Mouse (Mus musculus) neural tube, embryonic 11.5 days (tissue): Measurements from ENCODE around the gene Entpd1. TPM values are rescaled to one million over a fixed set of nuclear protein-coding genes. Genes with fewer than 3 reads are reported as not detected.

ENCODE experiments used
- ATAC-seq: fragments of 200-750 bp; cut with Nextera tagmentation; 2 replicates; pipeline ENCODE4 v1.8.0; 2017; ENCODE audit warnings: moderate number of reproducible peaks, mild to moderate bottlenecking, moderate TSS enrichment, moderate library complexity; ENCODE audit not compliant: insufficient read depth, low FRiP score, low TSS enrichment
- DNase-seq: peaks from one replicate; pipeline ENCODE4 v3.0.0-alpha.2; 2015; ENCODE audit warnings: low spot score
- H3K27ac ChIP-seq: fragments of 300-500 bp; sonication (generic); 2 replicates; pipeline ENCODE4 v1.5.1; 2014; ENCODE audit warnings: low read depth, mild to moderate bottlenecking, low read length
- H3K27me3 ChIP-seq: fragments of 300-500 bp; sonication (generic); 2 replicates; pipeline ENCODE4 v1.6.1; 2014; ENCODE audit warnings: mild to moderate bottlenecking, low read length, mixed read lengths; ENCODE audit not compliant: control insufficient read depth, insufficient read depth
- H3K36me3 ChIP-seq: fragments of 300-500 bp; sonication (generic); 2 replicates; pipeline ENCODE4 v1.6.1; 2014; ENCODE audit warnings: mild to moderate bottlenecking, low read length, moderate library complexity, mixed read lengths; ENCODE audit not compliant: control insufficient read depth, insufficient read depth
- H3K4me1 ChIP-seq: fragments of 300-500 bp; sonication (generic); 2 replicates; pipeline ENCODE4 v1.6.1; 2014; ENCODE audit warnings: low read length, mixed read lengths; ENCODE audit not compliant: control insufficient read depth, insufficient read depth
- H3K4me2 ChIP-seq: fragments of 300-500 bp; sonication (generic); 2 replicates; pipeline ENCODE4 v1.6.1; 2014; ENCODE audit warnings: low read depth, mild to moderate bottlenecking, moderate library complexity
- H3K4me3 ChIP-seq: fragments of 300-500 bp; sonication (generic); 2 replicates; pipeline ENCODE4 v1.5.1; 2014; ENCODE audit warnings: low read depth, low read length
- H3K9ac ChIP-seq: fragments of 300-500 bp; sonication (generic); 2 replicates; pipeline ENCODE4 v1.6.1; 2014; ENCODE audit warnings: mild to moderate bottlenecking, low read length
- H3K9me3 ChIP-seq: fragments of 300-500 bp; sonication (generic); 2 replicates; pipeline ENCODE4 v1.6.1; 2016; ENCODE audit warnings: low read length; ENCODE audit not compliant: control insufficient read depth
- WGBS: fragments of 180-500 bp; shearing (Covaris S2); extraction: QIAGEN DNeasy Blood & Tissue Kit; methylation state at CpG from one replicate; pipeline ENCODE4 v1.1.7; 2014; 5-methylcytosine and 5-hydroxymethylcytosine counted together
- polyA plus RNA-seq: library from polyadenylated mRNA; unstranded; fragments of >200 nt; fragmentation: Nextera tagmentation; extraction: Ambion mirVana; gene quantifications from 2 replicates; pipeline ENCODE4 v1.2.1, GENCODE M21; 2014

The Entpd1 gene
- polyA plus RNA-seq, 1 experiment from 2014 or later, result 6.6 TPM

GRCm38 (mm10) chr19:40661108-40661507 is 48.9 kb downstream of the Entpd1 start:
- Histone ChIP-seq H3K4me2 (peak overlapping the region; percentile 63), H3K36me3 (no peaks in the 10 kb centered on the region), H3K9me3 (no peaks in the 10 kb centered on the region), H3K9ac (no peak overlapping the region), H3K27ac (no peak overlapping the region), H3K4me3 (no peak overlapping the region; the same call in 1 of the 2 replicates), H3K4me1 (peaks cover 3% of the 10 kb centered on the region; the same call in 1 of the 2 replicates), H3K27me3 (no peaks in the 10 kb centered on the region)
- DNase-seq (no peak), ATAC-seq (no peak)
- WGBS, result 75% methylated on average over 2 of the region's 2 CpGs

GRCm38 (mm10) chr19:40661874-40662273 is 49.7 kb downstream of the Entpd1 start:
- H3K4me1 ChIP-seq, result peaks cover 3% of the 10 kb centered on the region; the same call in 1 of the 2 replicates
- H3K27ac ChIP-seq, result no peak overlapping the region
- no peaks in the 10 kb centered on the region for H3K27me3 ChIP-seq
- no peak overlapping the region for H3K9ac ChIP-seq
- no peak overlapping the region for H3K4me2 ChIP-seq
- no peaks in the 10 kb centered on the region for H3K36me3 ChIP-seq
- H3K4me3 ChIP-seq, result no peak overlapping the region
- H3K9me3 ChIP-seq, result no peaks in the 10 kb centered on the region
- no peak for DNase-seq
- 89% methylated on average over 6 of the region's 6 CpGs for WGBS
- no peak for ATAC-seq

DNA sequence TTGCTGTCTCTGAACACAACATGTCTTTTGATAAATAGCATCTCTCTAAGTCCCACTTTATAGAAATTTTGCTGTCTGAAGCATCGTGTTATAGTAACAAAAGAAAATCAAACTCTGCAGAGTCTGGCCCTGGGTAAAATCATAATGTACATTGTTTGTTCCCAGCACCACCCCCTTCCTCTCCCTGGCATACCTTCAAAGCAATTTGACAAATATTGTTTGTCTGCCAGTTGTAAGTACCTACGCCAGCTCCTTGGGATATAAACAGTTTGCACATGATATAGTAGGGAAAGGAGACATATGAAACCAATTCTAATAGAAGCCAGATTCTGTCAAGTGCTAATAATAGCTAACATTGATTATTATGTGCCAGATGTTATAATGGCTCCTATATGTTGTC is 50.6 kb downstream of the Entpd1 start:
- H3K27ac ChIP-seq, result no peak overlapping the region
- H3K27me3 ChIP-seq, result no peaks in the 10 kb centered on the region
- no peak overlapping the region for H3K9ac ChIP-seq
- no peak overlapping the region for H3K4me2 ChIP-seq
- H3K4me3 ChIP-seq, result no peak overlapping the region
- H3K9me3 ChIP-seq, result no peaks in the 10 kb centered on the region
- no peak for DNase-seq
- WGBS, result 81% methylated on average over 2 of the region's 2 CpGs
- H3K4me1 ChIP-seq, result peaks cover 3% of the 10 kb centered on the region; the same call in 1 of the 2 replicates
- no peak for ATAC-seq
- no peaks in the 10 kb centered on the region for H3K36me3 ChIP-seq

DNA sequence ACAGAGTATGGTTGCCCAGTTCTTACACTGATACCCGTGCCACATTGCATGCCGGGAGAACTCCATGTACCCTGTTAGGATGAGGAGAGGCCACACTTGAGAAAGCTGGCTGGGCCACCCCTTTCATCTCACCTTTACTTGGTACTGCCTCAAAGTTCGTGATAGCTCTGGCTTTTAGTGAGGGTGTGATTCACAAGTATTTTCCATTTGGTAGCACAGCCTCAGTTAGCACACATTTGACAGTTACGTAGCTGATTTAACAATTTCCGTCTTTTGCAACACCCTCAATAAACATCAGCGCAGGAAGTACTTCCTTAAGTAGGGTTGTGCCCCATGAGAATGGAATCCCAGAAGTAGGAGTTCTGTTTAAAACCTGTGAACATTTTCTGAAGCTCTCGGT is 53.6 kb downstream of the Entpd1 start:
- Histone ChIP-seq H3K9ac (no peak overlapping the region), H3K4me1 (peaks cover 2% of the 10 kb centered on the region; the same call in 1 of the 2 replicates), H3K9me3 (no peaks in the 10 kb centered on the region), H3K4me2 (no peak overlapping the region), H3K27ac (no peak overlapping the region), H3K27me3 (no peaks in the 10 kb centered on the region), H3K4me3 (no peak overlapping the region), H3K36me3 (no peaks in the 10 kb centered on the region)
- ATAC-seq (no peak), DNase-seq (no peak)
- 83% methylated on average over 7 of the region's 7 CpGs for WGBS

DNA sequence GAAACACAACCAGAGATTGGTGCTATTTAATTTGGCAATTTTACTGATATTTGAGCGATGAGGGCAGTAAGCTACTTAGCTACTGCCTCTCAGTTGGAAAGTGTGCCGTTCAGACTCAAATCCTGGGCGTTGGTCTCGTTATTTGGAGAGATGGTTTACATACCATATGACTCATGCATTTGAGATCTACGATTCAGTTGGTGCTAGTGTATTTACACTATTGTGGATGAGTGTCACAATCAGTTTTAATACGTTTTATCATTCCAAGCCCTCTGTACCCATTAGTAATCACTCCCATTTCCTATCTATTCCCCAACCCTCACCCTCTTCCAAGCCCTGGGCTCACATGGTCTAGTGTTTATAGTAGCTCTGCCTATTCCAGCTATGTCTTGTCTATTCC is 54.9 kb downstream of the Entpd1 start:
- H3K4me2 ChIP-seq, result no peak overlapping the region
- ATAC-seq, result no peak
- no peaks in the 10 kb centered on the region for H3K9me3 ChIP-seq
- H3K4me1 ChIP-seq, result no peaks in the 10 kb centered on the region
- H3K4me3 ChIP-seq, result no peak overlapping the region
- 91% methylated on average over 6 of the region's 6 CpGs for WGBS
- H3K36me3 ChIP-seq, result no peaks in the 10 kb centered on the region
- no peaks in the 10 kb centered on the region for H3K27me3 ChIP-seq
- DNase-seq, result no peak
- no peak overlapping the region for H3K27ac ChIP-seq
- H3K9ac ChIP-seq, result no peak overlapping the region

- ATAC-seq, result no peak
- 84% methylated on average over 5 of the region's 5 CpGs for WGBS
Measured at GRCm38 (mm10) chr19:40675329-40675728, 63.2 kb downstream of the Entpd1 start.

GRCm38 (mm10) chr19:40678087-40678486 is 65.9 kb downstream of the Entpd1 start:
- Histone ChIP-seq H3K9ac (no peak overlapping the region), H3K36me3 (no peaks in the 10 kb centered on the region), H3K4me3 (no peak overlapping the region), H3K9me3 (no peaks in the 10 kb centered on the region), H3K4me2 (no peak overlapping the region), H3K27ac (no peak overlapping the region), H3K27me3 (no peaks in the 10 kb centered on the region), H3K4me1 (no peaks in the 10 kb centered on the region)
- DNase-seq (no peak), ATAC-seq (no peak)
- WGBS, result 90% methylated on average over 6 of the region's 6 CpGs

More at GRCm38 (mm10) chr19:40675329-40675728, 63.2 kb downstream of the Entpd1 start:
- H3K36me3 ChIP-seq, result no peaks in the 10 kb centered on the region
- H3K9me3 ChIP-seq, result no peaks in the 10 kb centered on the region
- no peaks in the 10 kb centered on the region for H3K27me3 ChIP-seq
- H3K9ac ChIP-seq, result no peak overlapping the region
- H3K4me3 ChIP-seq, result no peak overlapping the region
- no peaks in the 10 kb centered on the region for H3K4me1 ChIP-seq
- DNase-seq, result no peak
- H3K27ac ChIP-seq, result no peak overlapping the region
- H3K4me2 ChIP-seq, result no peak overlapping the region

- Histone ChIP-seq H3K4me3 (no peak overlapping the region), H3K9me3 (no peaks in the 10 kb centered on the region), H3K4me1 (no peaks in the 10 kb centered on the region), H3K36me3 (no peaks in the 10 kb centered on the region), H3K27ac (no peak overlapping the region), H3K4me2 (no peak overlapping the region), H3K9ac (no peak overlapping the region), H3K27me3 (no peaks in the 10 kb centered on the region)
- 78% methylated on average over 17 of the region's 17 CpGs for WGBS
- DNase-seq, result no peak
- ATAC-seq, result no peak
Measured at GRCm38 (mm10) chr19:40678532-40679307, 66.6 kb downstream of the Entpd1 start.

DNA sequence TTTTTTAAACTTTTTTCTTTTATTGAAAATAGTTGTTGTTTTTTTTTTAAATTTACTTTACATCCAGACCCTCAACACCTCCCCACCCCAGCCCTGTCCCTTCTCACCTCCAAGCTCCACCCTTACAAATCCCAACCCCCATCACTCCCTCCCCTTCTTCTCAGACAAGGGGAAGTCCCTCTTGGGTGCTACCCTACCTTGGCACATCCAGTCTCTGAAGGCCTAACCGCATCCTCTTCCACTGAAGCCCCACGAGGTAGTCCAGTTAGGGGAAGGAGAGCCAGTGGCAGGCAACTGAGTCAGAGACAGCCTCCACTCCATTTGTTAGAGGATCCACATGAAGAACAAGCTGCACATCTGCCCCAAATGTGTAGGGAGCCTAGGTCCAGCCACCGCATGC is 67.5 kb downstream of the Entpd1 start:
- no peak overlapping the region for H3K9ac ChIP-seq
- no peak for DNase-seq
- H3K4me2 ChIP-seq, result no peak overlapping the region
- 90% methylated on average over 3 of the region's 3 CpGs for WGBS
- no peak for ATAC-seq
- no peaks in the 10 kb centered on the region for H3K9me3 ChIP-seq
- H3K4me3 ChIP-seq, result no peak overlapping the region
- H3K27ac ChIP-seq, result no peak overlapping the region
- no peaks in the 10 kb centered on the region for H3K27me3 ChIP-seq
- no peaks in the 10 kb centered on the region for H3K4me1 ChIP-seq
- no peaks in the 10 kb centered on the region for H3K36me3 ChIP-seq
